Mouse (Mus musculus) CH12.LX (cell line): ENCODE results near the gene Slco1a1. TPM values are rescaled to one million over a fixed set of nuclear protein-coding genes. Genes with fewer than 3 reads are reported as not detected.
"Not testable (repeated sequence)": the region's sequence is repeated elsewhere in the genome, so short reads cannot be mapped to it uniquely, and the experiment has no call there.

ENCODE experiments used
- DNase-seq: peaks from one replicate; pipeline ENCODE4 v3.0.0-alpha.2; 2013; ENCODE audit errors: extremely low read depth
- H3K27ac ChIP-seq: 2 replicates; pipeline ENCODE4 v1.5.1; 2012; ENCODE audit warnings: low read depth, mild to moderate bottlenecking, control low read depth, moderate library complexity; ENCODE audit not compliant: insufficient read depth
- H3K27me3 ChIP-seq: replicated peaks from 2 replicates; pipeline ENCODE3; 2012; ENCODE audit warnings: inconsistent platforms
- H3K36me3 ChIP-seq, 2 experiments: replicated peaks in 1 of 2; 2 replicates each; pipeline versions ENCODE3 to v1.6.1; 2012; ENCODE audit warnings: inconsistent platforms in 1 of 2, low read length in 1 of 2, mild to moderate bottlenecking in 1 of 2, mixed read lengths in 1 of 2, moderate library complexity in 1 of 2; ENCODE audit not compliant: control insufficient read depth in 1 of 2, insufficient read depth in 1 of 2
- H3K4me1 ChIP-seq, 2 experiments: 2 replicates each; pipeline ENCODE4 v1.6.1; 2012; ENCODE audit warnings: inconsistent platforms in 1 of 2, moderate library complexity in 1 of 2; ENCODE audit not compliant: insufficient read depth in 2 of 2, control insufficient read depth in 1 of 2
- H3K4me2 ChIP-seq: 2 replicates; pipeline ENCODE4 v1.6.1; 2012; ENCODE audit warnings: low read depth, mild to moderate bottlenecking, control low read depth; ENCODE audit not compliant: poor library complexity, insufficient read depth, severe bottlenecking
- H3K4me3 ChIP-seq, 3 experiments: fragments of 150-350 bp in 1 of 3; sonication (generic) in 1 of 3; replicated peaks in 1 of 3; 2 replicates each; pipeline versions ENCODE3 to v1.5.1; 2011 to 2012; ENCODE audit warnings: low read depth in 2 of 3, low read length in 2 of 3, mild to moderate bottlenecking in 2 of 3, moderate library complexity in 2 of 3, control low read depth in 1 of 3, improper control_type of control experiment in 1 of 3, inconsistent platforms in 1 of 3, mixed read lengths in 1 of 3; ENCODE audit not compliant: poor library complexity in 1 of 3
- H3K79me2 ChIP-seq: replicated peaks from 2 replicates; pipeline ENCODE4 v1.6.1; 2012; ENCODE audit warnings: mild to moderate bottlenecking, moderate library complexity; ENCODE audit not compliant: control insufficient read depth, poor library complexity, insufficient read depth, severe bottlenecking; ENCODE audit errors: extremely low read depth
- H3K9ac ChIP-seq: 2 replicates; pipeline ENCODE4 v1.6.1; 2012; ENCODE audit warnings: low read depth, mild to moderate bottlenecking, control low read depth, moderate library complexity; ENCODE audit not compliant: insufficient read depth
- H3K9me3 ChIP-seq: replicated peaks from 2 replicates; pipeline ENCODE3; 2012; ENCODE audit warnings: low read length, inconsistent platforms, mixed read lengths
- CHD1 ChIP-seq: IDR thresholded peaks from 2 replicates; pipeline ENCODE4 v1.6.1; 2012; ENCODE audit warnings: low read depth, low read length, improper control_type of control experiment, inconsistent platforms
- CTCF ChIP-seq, 2 experiments: IDR thresholded peaks in 1 of 2; conservative IDR thresholded peaks in 1 of 2; 2 replicates each; pipeline ENCODE4 v1.5.1; 2011 to 2012; ENCODE audit warnings: low read depth in 2 of 2, low read length in 2 of 2, improper control_type of control experiment in 1 of 2, inconsistent platforms in 1 of 2, mild to moderate bottlenecking in 1 of 2, moderate library complexity in 1 of 2
- E2F4 ChIP-seq: IDR thresholded peaks from 2 replicates; pipeline ENCODE4 v1.6.1; 2011; ENCODE audit warnings: low read depth, low read length, improper control_type of control experiment; ENCODE audit not compliant: insufficient replicate concordance
- EP300 ChIP-seq: IDR thresholded peaks from 2 replicates; pipeline ENCODE4 v1.6.1; 2011; ENCODE audit warnings: low read length, improper control_type of control experiment
- ETS1 ChIP-seq: conservative IDR thresholded peaks from 2 replicates; pipeline ENCODE4 v1.6.1; 2012; ENCODE audit warnings: low read depth, mild to moderate bottlenecking, inconsistent platforms, low read length, improper control_type of control experiment, moderate library complexity
- IRF4 ChIP-seq: IDR thresholded peaks from 2 replicates; pipeline ENCODE4 v1.6.1; 2014; ENCODE audit warnings: low read depth, mild to moderate bottlenecking, inconsistent platforms, low read length, improper control_type of control experiment
- JUN ChIP-seq: IDR thresholded peaks from 2 replicates; pipeline ENCODE4 v1.6.1; 2011; ENCODE audit warnings: low read depth, mild to moderate bottlenecking, low read length, improper control_type of control experiment, moderate library complexity; ENCODE audit not compliant: insufficient read depth
- MAFK ChIP-seq: IDR thresholded peaks from 2 replicates; pipeline ENCODE4 v1.6.1; 2011; ENCODE audit warnings: low read length, improper control_type of control experiment; ENCODE audit not compliant: insufficient replicate concordance
- MAX ChIP-seq: IDR thresholded peaks from 2 replicates; pipeline ENCODE4 v1.6.1; 2011; ENCODE audit warnings: low read length, improper control_type of control experiment
- MXI1 ChIP-seq: IDR thresholded peaks from 2 replicates; pipeline ENCODE4 v1.6.1; 2011; ENCODE audit warnings: mild to moderate bottlenecking, low read depth, low read length, improper control_type of control experiment
- PAX5 ChIP-seq: IDR thresholded peaks from 2 replicates; pipeline ENCODE4 v1.6.1; 2012; ENCODE audit warnings: low read length, inconsistent platforms, mixed read lengths
- POLR2A ChIP-seq: IDR thresholded peaks from 2 replicates; pipeline ENCODE4 v1.6.1; 2011; ENCODE audit warnings: low read depth, mild to moderate bottlenecking, improper control_type of control experiment, low read length
- SMC3 ChIP-seq: IDR thresholded peaks from 2 replicates; pipeline ENCODE4 v1.6.1; 2011; ENCODE audit warnings: low read depth, low read length, improper control_type of control experiment
- TBP ChIP-seq: conservative IDR thresholded peaks from 2 replicates; pipeline ENCODE4 v1.6.1; 2011; ENCODE audit warnings: low read depth, low read length, improper control_type of control experiment
- UBTF ChIP-seq: IDR thresholded peaks from 2 replicates; pipeline ENCODE4 v1.6.1; 2012; ENCODE audit warnings: low read depth, mild to moderate bottlenecking, inconsistent platforms, low read length, improper control_type of control experiment, moderate library complexity
- USF1 ChIP-seq: IDR thresholded peaks from 2 replicates; pipeline ENCODE4 v1.6.1; 2014; ENCODE audit warnings: low read depth, mild to moderate bottlenecking, inconsistent platforms, low read length, improper control_type of control experiment
- USF2 ChIP-seq: conservative IDR thresholded peaks from 2 replicates; pipeline ENCODE4 v1.6.1; 2011; ENCODE audit warnings: low read depth, low read length, improper control_type of control experiment
- ZC3H11A ChIP-seq: IDR thresholded peaks from 2 replicates; pipeline ENCODE4 v1.6.1; 2012; ENCODE audit warnings: low read depth, mild to moderate bottlenecking, inconsistent platforms, low read length, improper control_type of control experiment
- ZMIZ1 ChIP-seq: IDR thresholded peaks from 2 replicates; pipeline ENCODE4 v1.6.1; 2012; ENCODE audit warnings: low read depth, mild to moderate bottlenecking, inconsistent platforms, low read length, improper control_type of control experiment
- ZNF384 ChIP-seq: IDR thresholded peaks from 2 replicates; pipeline ENCODE4 v1.6.1; 2012; ENCODE audit warnings: low read depth, low read length, improper control_type of control experiment, inconsistent platforms
- dilution Hi-C: fragments of 300-500 bp; cut with MboI; formaldehyde crosslinking; loops from 2 replicates; pipeline ENCODE4 v1.14.3; 2020; ENCODE audit warnings: low sequenced_read_pairs; ENCODE audit not compliant: extremely low pct_unique_long_range_greater_than_20kb, extremely low pct_ligation_motif_present
- in situ Hi-C: fragments of 300-500 bp; cut with MboI; formaldehyde crosslinking; loops from 3 replicates; pipeline ENCODE4 v1.14.3; 2019; ENCODE audit warnings: low sequenced_read_pairs, low pct_ligation_motif_present, low pct_unique_long_range_greater_than_20kb, mixed read lengths
- polyA plus RNA-seq: library from polyadenylated mRNA; unstranded; fragments of >175 nt; gene quantifications from 2 replicates; pipeline ENCODE4 v1.2.1, GENCODE M21; 2012; ENCODE audit warnings: low read depth; ENCODE audit not compliant: insufficient read length
- total RNA-seq, 2 experiments: library from RNA; depleted of rRNA; stranded (reverse); fragments of 300-350 nt in 1 of 2; fragments of >200 nt in 1 of 2; gene quantifications; 2 replicates each; pipeline ENCODE4 v1.2.3; 2012 to 2014

Gene Slco1a1
- total and polyA plus RNA-seq, 3 experiments: not detected

GRCm38 (mm10) chr6:141888248-141888647 is 58.5 kb downstream of the Slco1a1 start:
- Histone ChIP-seq H3K27ac (no peak overlapping the region), H3K4me3 (no peak overlapping the region), H3K27me3 (no peaks in the 10 kb centered on the region), H3K9ac (no peak overlapping the region), H3K4me2 (no peak overlapping the region), H3K9me3 (peaks cover 20% of the 10 kb centered on the region), H3K36me3 (no peaks in the 10 kb centered on the region), H3K4me1 (no peaks in the 10 kb centered on the region)
- dilution Hi-C loops (no loop called here), in situ Hi-C loops (no loop called here)
- no peak for DNase-seq
- TF ChIP-seq MAX: no peak
- no peak for TF ChIP-seq EP300
- TF ChIP-seq POLR2A: no peak
- TF ChIP-seq MAFK: no peak
- TF ChIP-seq UBTF: no peak
- TF ChIP-seq CTCF (conservative IDR thresholded peaks at IDR 0.05 in 1 of 2, IDR thresholded peaks at IDR 0.05 in 1 of 2; ENCODE audit: low read depth in 2 of 2, low read length in 2 of 2): no peak
- no peak for TF ChIP-seq CHD1
- TF ChIP-seq E2F4: no peak
- TF ChIP-seq USF1: no peak
- no peak for TF ChIP-seq IRF4
- no peak for TF ChIP-seq SMC3
- TF ChIP-seq JUN: no peak
- TF ChIP-seq TBP: no peak
- TF ChIP-seq MXI1: no peak
- no peak for TF ChIP-seq ETS1
- TF ChIP-seq ZMIZ1: no peak
- TF ChIP-seq ZC3H11A: no peak
- no peak for TF ChIP-seq ZNF384
- no peak for TF ChIP-seq USF2
- TF ChIP-seq, all 38 proteins: peak for 0
- no peaks in the 10 kb centered on the region for H3K79me2 ChIP-seq

GRCm38 (mm10) chr6:141882581-141882980 is 64.2 kb downstream of the Slco1a1 start:
- no peak overlapping the region for H3K4me2 ChIP-seq
- H3K4me1 ChIP-seq: no peaks in the 10 kb centered on the region
- no peak overlapping the region for H3K27ac ChIP-seq
- no peaks in the 10 kb centered on the region for H3K36me3 ChIP-seq
- TF ChIP-seq ZNF384: no peak
- no peak for TF ChIP-seq USF1
- TF ChIP-seq PAX5: no peak
- dilution Hi-C loops: no loop called here
- no peak overlapping the region for H3K4me3 ChIP-seq
- peaks cover 12% of the 10 kb centered on the region for H3K9me3 ChIP-seq
- no peaks in the 10 kb centered on the region for H3K79me2 ChIP-seq
- in situ Hi-C loops: no loop called here
- no peaks in the 10 kb centered on the region for H3K27me3 ChIP-seq
- DNase-seq: no peak
- H3K9ac ChIP-seq: no peak overlapping the region

DNA sequence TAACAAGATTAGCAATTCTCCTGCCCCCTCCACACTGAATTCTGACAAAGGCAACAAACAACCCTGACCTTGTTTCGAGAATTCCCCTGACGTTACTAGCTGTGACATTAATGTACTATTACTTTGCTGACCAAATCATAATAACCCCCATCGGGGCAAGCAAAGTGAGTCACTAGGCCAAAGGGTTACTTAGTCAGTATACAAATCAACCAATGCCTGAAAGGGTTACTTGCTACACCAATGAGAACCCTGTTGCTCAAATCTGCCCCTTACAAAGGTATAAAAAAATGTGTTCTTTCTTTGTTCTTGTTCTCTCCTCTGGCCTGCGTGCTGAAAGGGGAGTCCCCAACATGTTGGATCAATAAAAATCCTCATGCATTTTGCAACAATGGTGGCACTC is 71.0 kb downstream of the Slco1a1 start:
- dilution Hi-C loops, H3K4me1 ChIP-seq, H3K79me2 ChIP-seq, DNase-seq, in situ Hi-C loops, H3K4me3 ChIP-seq, H3K27ac ChIP-seq, H3K4me2 ChIP-seq, H3K36me3 ChIP-seq, H3K9ac ChIP-seq, H3K27me3 ChIP-seq: not testable (repeated sequence)
- peaks cover 46% of the 10 kb centered on the region for H3K9me3 ChIP-seq
